Mouse (Mus musculus): ENCODE results near the gene Otx2. TPM values are rescaled to one million over a fixed set of nuclear protein-coding genes. Genes with fewer than 3 reads are reported as not detected.

The Otx2 gene
- polyA plus RNA-seq, 1 experiment, result not detected

- no peak overlapping the region for H3K27ac ChIP-seq (ENCODE audit: insufficient read depth, low read depth, low read length)
- no peak overlapping the region for H3K4me3 ChIP-seq (ENCODE audit: insufficient read depth, low read depth, low read length)
- peaks cover 11% of the 10 kb centered on the region for H3K27me3 ChIP-seq (replicated peaks; ENCODE audit: control insufficient read depth, insufficient read depth, low read length)
- TF ChIP-seq CTCF (conservative IDR thresholded peaks at IDR 0.05; ENCODE audit: insufficient read depth, insufficient read length, low read depth, low read length) (no peak), POLR2A (IDR thresholded peaks at IDR 0.05; ENCODE audit: low read depth, low read length) (no peak)
- no peaks in the 10 kb centered on the region for H3K36me3 ChIP-seq (ENCODE audit: control insufficient read depth, insufficient read depth, low read length)
- no peak for DNase-seq
- no peaks in the 10 kb centered on the region for H3K4me1 ChIP-seq (ENCODE audit: control insufficient read depth, insufficient read depth, low read length)
- WGBS, result 9% methylated on average over 10 of the region's 10 CpGs
Observed at GRCm38 (mm10) chr14:48672611-48673176, 925 bp downstream of the Otx2 start.

GRCm38 (mm10) chr14:48671480-48672240 lies 2.0 kb downstream of the Otx2 start:
- Histone ChIP-seq H3K4me1 (ENCODE audit: control insufficient read depth, insufficient read depth, low read length) (no peaks in the 10 kb centered on the region), H3K27ac (ENCODE audit: insufficient read depth, low read depth, low read length) (no peak overlapping the region), H3K36me3 (ENCODE audit: control insufficient read depth, insufficient read depth, low read length) (no peaks in the 10 kb centered on the region), H3K4me3 (ENCODE audit: insufficient read depth, low read depth, low read length) (no peak overlapping the region), H3K27me3 (replicated peaks; ENCODE audit: control insufficient read depth, insufficient read depth, low read length) (peaks cover 13% of the 10 kb centered on the region)
- WGBS, result 17% methylated on average over 9 of the region's 9 CpGs
- TF ChIP-seq POLR2A (IDR thresholded peaks at IDR 0.05; ENCODE audit: low read depth, low read length), result no peak
- TF ChIP-seq CTCF (conservative IDR thresholded peaks at IDR 0.05; ENCODE audit: insufficient read depth, insufficient read length, low read depth, low read length), result no peak
- DNase-seq, result no peak

- 29% methylated on average over 4 of the region's 4 CpGs for WGBS
Observed at GRCm38 (mm10) chr14:48670761-48671479, 2.7 kb downstream of the Otx2 start.

GRCm38 (mm10) chr14:48670258-48670630 lies 3.4 kb downstream of the Otx2 start:
- no peak overlapping the region for H3K4me3 ChIP-seq (ENCODE audit: insufficient read depth, low read depth, low read length)
- no peaks in the 10 kb centered on the region for H3K36me3 ChIP-seq (ENCODE audit: control insufficient read depth, insufficient read depth, low read length)
- DNase-seq, result no peak
- WGBS, result 4% methylated on average over 3 of the region's 3 CpGs
- H3K27ac ChIP-seq (ENCODE audit: insufficient read depth, low read depth, low read length), result no peak overlapping the region
- peaks cover 3% of the 10 kb centered on the region; the same call in 1 of the 2 replicates for H3K4me1 ChIP-seq (ENCODE audit: control insufficient read depth, insufficient read depth, low read length)
- peaks cover 22% of the 10 kb centered on the region for H3K27me3 ChIP-seq (replicated peaks; ENCODE audit: control insufficient read depth, insufficient read depth, low read length)
- TF ChIP-seq POLR2A (IDR thresholded peaks at IDR 0.05; ENCODE audit: low read depth, low read length) (no peak), CTCF (conservative IDR thresholded peaks at IDR 0.05; ENCODE audit: insufficient read depth, insufficient read length, low read depth, low read length) (no peak)

More at GRCm38 (mm10) chr14:48670761-48671479, 2.7 kb downstream of the Otx2 start:
- Histone ChIP-seq H3K4me3 (ENCODE audit: insufficient read depth, low read depth, low read length) (no peak overlapping the region), H3K4me1 (ENCODE audit: control insufficient read depth, insufficient read depth, low read length) (no peaks in the 10 kb centered on the region), H3K27me3 (replicated peaks; ENCODE audit: control insufficient read depth, insufficient read depth, low read length) (peaks cover 17% of the 10 kb centered on the region), H3K27ac (ENCODE audit: insufficient read depth, low read depth, low read length) (no peak overlapping the region), H3K36me3 (ENCODE audit: control insufficient read depth, insufficient read depth, low read length) (no peaks in the 10 kb centered on the region)
- DNase-seq, result no peak
- no peak for TF ChIP-seq CTCF (conservative IDR thresholded peaks at IDR 0.05; ENCODE audit: insufficient read depth, insufficient read length, low read depth, low read length)
- TF ChIP-seq POLR2A (IDR thresholded peaks at IDR 0.05; ENCODE audit: low read depth, low read length), result no peak

GRCm38 (mm10) chr14:48669541-48670257 lies 3.9 kb downstream of the Otx2 start:
- 8% methylated on average over 18 of the region's 18 CpGs for WGBS
- H3K27me3 ChIP-seq (replicated peaks; ENCODE audit: control insufficient read depth, insufficient read depth, low read length), result peaks cover 27% of the 10 kb centered on the region

GRCm38 (mm10) chr14:48668761-48669303 lies 4.8 kb downstream of the Otx2 start:
- no peak for TF ChIP-seq CTCF (conservative IDR thresholded peaks at IDR 0.05; ENCODE audit: insufficient read depth, insufficient read length, low read depth, low read length)
- no peak for TF ChIP-seq POLR2A (IDR thresholded peaks at IDR 0.05; ENCODE audit: low read depth, low read length)
- Histone ChIP-seq H3K4me1 (ENCODE audit: control insufficient read depth, insufficient read depth, low read length) (peaks cover 9% of the 10 kb centered on the region), H3K27me3 (replicated peaks; ENCODE audit: control insufficient read depth, insufficient read depth, low read length) (peaks cover 27% of the 10 kb centered on the region), H3K4me3 (ENCODE audit: insufficient read depth, low read depth, low read length) (no peak overlapping the region), H3K27ac (ENCODE audit: insufficient read depth, low read depth, low read length) (no peak overlapping the region), H3K36me3 (ENCODE audit: control insufficient read depth, insufficient read depth, low read length) (no peaks in the 10 kb centered on the region)
- no peak for DNase-seq
- WGBS, result 4% methylated on average over 29 of the region's 29 CpGs

More at GRCm38 (mm10) chr14:48669541-48670257, 3.9 kb downstream of the Otx2 start:
- no peak for DNase-seq
- no peak overlapping the region for H3K27ac ChIP-seq (ENCODE audit: insufficient read depth, low read depth, low read length)
- TF ChIP-seq CTCF (conservative IDR thresholded peaks at IDR 0.05; ENCODE audit: insufficient read depth, insufficient read length, low read depth, low read length) (no peak), POLR2A (IDR thresholded peaks at IDR 0.05; ENCODE audit: low read depth, low read length) (no peak)
- no peak overlapping the region for H3K4me3 ChIP-seq (ENCODE audit: insufficient read depth, low read depth, low read length)
- H3K4me1 ChIP-seq (ENCODE audit: control insufficient read depth, insufficient read depth, low read length), result peaks cover 7% of the 10 kb centered on the region
- H3K36me3 ChIP-seq (ENCODE audit: control insufficient read depth, insufficient read depth, low read length), result no peaks in the 10 kb centered on the region

All from kidney, adult 2 months (tissue).